Mouse (Mus musculus) embryonic facial prominence, embryonic 11.5 days (tissue): ENCODE results near the gene Gm40193. TPM values are rescaled to one million over a fixed set of nuclear protein-coding genes. Genes with fewer than 3 reads are reported as not detected.
"Not testable (repeated sequence)": the region's sequence is repeated elsewhere in the genome, so short reads cannot be mapped to it uniquely, and the experiment has no call there.

Experiments
- ATAC-seq: fragments of 200-750 bp; cut with Nextera tagmentation; replicated peaks from 2 replicates; pipeline ENCODE4 v1.8.0; 2017; ENCODE audit warnings: low read depth; ENCODE audit not compliant: insufficient number of reproducible peaks, low FRiP score, low TSS enrichment
- DNase-seq: peaks from one replicate; pipeline ENCODE4 v3.0.0-alpha.2; 2015; ENCODE audit warnings: low spot score
- H3K27ac ChIP-seq: fragments of 300-500 bp; sonication (generic); replicated peaks from 2 replicates; pipeline ENCODE4 v1.5.1; 2014; ENCODE audit warnings: mild to moderate bottlenecking, low read depth, low read length, control low read depth
- H3K27me3 ChIP-seq: fragments of 300-500 bp; sonication (generic); 2 replicates; pipeline ENCODE4 v1.6.1; 2014; ENCODE audit warnings: mild to moderate bottlenecking, low read length, moderate library complexity, mixed read lengths; ENCODE audit not compliant: control insufficient read depth, insufficient read depth
- H3K36me3 ChIP-seq: fragments of 300-500 bp; sonication (generic); replicated peaks from 2 replicates; pipeline ENCODE4 v1.6.1; 2014; ENCODE audit warnings: low read depth, mild to moderate bottlenecking, low read length, moderate library complexity, mixed read lengths; ENCODE audit not compliant: control insufficient read depth, insufficient read depth
- H3K4me1 ChIP-seq: fragments of 300-500 bp; sonication (generic); 2 replicates; pipeline ENCODE4 v1.6.1; 2014; ENCODE audit warnings: low read length, mixed read lengths; ENCODE audit not compliant: control insufficient read depth, insufficient read depth
- H3K4me2 ChIP-seq: fragments of 300-500 bp; sonication (generic); 2 replicates; pipeline ENCODE4 v1.6.1; 2014; ENCODE audit warnings: low read depth, mild to moderate bottlenecking, control low read depth, low read length, moderate library complexity
- H3K4me3 ChIP-seq: fragments of 300-500 bp; sonication (generic); 2 replicates; pipeline ENCODE4 v1.5.1; 2014; ENCODE audit warnings: low read depth, low read length, control low read depth
- H3K9ac ChIP-seq: fragments of 300-500 bp; sonication (generic); replicated peaks from 2 replicates; pipeline ENCODE4 v1.6.1; 2014; ENCODE audit warnings: mild to moderate bottlenecking, control low read depth, low read length
- H3K9me3 ChIP-seq: fragments of 300-500 bp; sonication (generic); replicated peaks from 2 replicates; pipeline ENCODE4 v1.6.1; 2016; ENCODE audit warnings: mild to moderate bottlenecking, low read length, inconsistent platforms, mixed read lengths; ENCODE audit not compliant: control insufficient read depth
- WGBS: fragments of 180-500 bp; shearing (Covaris S2); extraction: QIAGEN DNeasy Blood & Tissue Kit; methylation state at CpG from one replicate; pipeline ENCODE4 v1.1.7; 2014; 5-methylcytosine and 5-hydroxymethylcytosine counted together
- polyA plus RNA-seq: library from polyadenylated mRNA; unstranded; fragments of >200 nt; fragmentation: Nextera tagmentation; extraction: Ambion mirVana; gene quantifications from 2 replicates; pipeline ENCODE4 v1.2.1, GENCODE M21; 2014

Gene Gm40193
- polyA plus RNA-seq, 1 experiment from 2014 or later: not detected

DNA sequence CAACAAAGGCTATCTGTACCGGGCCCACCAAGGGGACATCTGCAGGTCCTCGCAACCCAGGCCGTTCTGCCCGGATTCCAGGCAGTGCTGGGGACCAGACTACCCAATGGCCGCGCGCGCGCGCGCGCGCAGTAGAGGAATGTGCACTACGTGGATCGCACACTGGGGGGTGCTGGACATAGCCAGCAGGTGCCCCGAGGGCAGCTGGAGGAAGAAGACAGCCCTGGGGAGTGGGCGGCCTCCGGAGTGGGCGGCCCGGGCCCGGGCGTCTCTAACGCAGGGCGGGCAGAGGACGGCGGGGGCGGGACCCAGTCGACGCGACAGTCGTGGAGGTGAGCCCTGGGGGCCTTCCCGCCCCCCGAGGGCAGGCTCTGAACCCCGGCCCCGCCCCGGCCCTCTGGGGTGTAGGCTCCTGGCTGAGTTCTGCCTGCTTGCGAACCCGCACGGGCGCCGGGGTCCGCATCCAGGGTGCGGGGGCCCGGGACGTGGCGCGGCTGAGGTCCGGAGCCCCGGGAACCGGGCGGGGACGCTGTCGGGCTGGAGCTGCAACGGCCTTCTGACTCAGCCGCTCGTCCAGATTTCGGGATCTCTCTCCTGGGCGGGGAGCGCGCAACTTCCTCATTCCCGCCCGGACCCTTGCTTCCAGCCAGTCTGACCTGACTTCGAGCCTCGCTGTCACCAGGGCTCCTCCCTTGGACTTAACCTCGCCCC, 7.3 kb upstream of the Gm40193 start, which contains the start of gene Pld2:
Gene Pld2, plus strand, starts transcription at position 188 of the 711 bp plus-strand sequence.
- H3K36me3 ChIP-seq: no peaks in the 10 kb centered on the region
- H3K4me1 ChIP-seq: no peaks in the 10 kb centered on the region
- WGBS: under 1% methylated on average over 65 of the region's 65 CpGs
- no peak within 1 kb of the TSS for H3K27ac ChIP-seq
- H3K4me3 ChIP-seq: peak within 1 kb of the TSS; percentile 56
- H3K9ac ChIP-seq: peak within 1 kb of the TSS; percentile 56
- peak; percentile 92 for DNase-seq
- H3K9me3 ChIP-seq: no peaks in the 10 kb centered on the region
- peak within 1 kb of the TSS; percentile 87 for H3K4me2 ChIP-seq
- peak; percentile 89 for ATAC-seq
- peaks cover 8% of the 10 kb centered on the region for H3K27me3 ChIP-seq

DNA sequence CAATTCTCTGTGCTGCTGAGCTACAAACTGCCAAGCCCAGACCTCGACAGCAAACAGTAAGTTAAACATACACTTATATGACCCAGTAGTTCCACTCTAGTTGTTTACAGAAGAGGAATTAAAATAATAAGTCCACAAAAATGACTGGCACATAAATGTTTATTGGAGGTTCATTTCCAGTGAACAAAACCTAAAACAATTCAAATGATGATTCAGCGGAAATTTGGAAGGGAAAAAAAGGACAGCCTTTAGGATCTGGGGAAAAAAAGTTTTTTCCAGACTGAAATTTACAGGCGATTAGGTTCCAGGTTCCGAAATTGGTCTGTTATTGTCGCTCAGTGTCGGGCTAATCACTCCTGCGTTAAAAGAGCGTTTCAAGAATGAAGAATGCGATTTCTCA, 6.7 kb upstream of the Gm40193 start:
- Histone ChIP-seq H3K4me3 (peak overlapping the region; percentile 56), H3K9ac (no peak overlapping the region), H3K27me3 (peaks cover 8% of the 10 kb centered on the region), H3K4me1 (no peaks in the 10 kb centered on the region), H3K36me3 (no peaks in the 10 kb centered on the region), H3K27ac (no peak overlapping the region), H3K4me2 (peak overlapping the region; percentile 87), H3K9me3 (no peaks in the 10 kb centered on the region)
- ATAC-seq: no peak
- no peak for DNase-seq
- WGBS: 20% methylated on average over 9 of the region's 9 CpGs

DNA sequence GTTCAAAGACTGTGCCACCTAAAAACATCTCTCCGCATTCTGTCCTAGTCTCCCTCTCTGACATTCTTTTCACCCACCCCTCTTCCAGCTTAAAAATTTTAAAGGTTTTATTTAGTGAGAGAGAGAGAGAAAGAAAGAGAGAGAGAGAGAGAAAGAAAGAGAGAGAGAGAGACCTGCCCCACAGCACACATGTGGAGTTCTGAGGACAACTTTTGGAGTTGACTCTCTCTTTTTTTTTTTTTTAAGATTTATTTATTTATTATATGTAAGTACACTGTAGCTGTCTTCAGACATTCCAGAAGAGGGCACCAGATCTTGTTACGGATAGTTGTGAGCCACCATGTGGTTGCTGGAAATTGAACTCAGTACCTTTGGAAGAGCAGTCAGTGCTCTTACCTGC, 1.7 kb downstream of the Gm40193 start:
- H3K4me2 ChIP-seq, ATAC-seq: not testable (repeated sequence)

DNA sequence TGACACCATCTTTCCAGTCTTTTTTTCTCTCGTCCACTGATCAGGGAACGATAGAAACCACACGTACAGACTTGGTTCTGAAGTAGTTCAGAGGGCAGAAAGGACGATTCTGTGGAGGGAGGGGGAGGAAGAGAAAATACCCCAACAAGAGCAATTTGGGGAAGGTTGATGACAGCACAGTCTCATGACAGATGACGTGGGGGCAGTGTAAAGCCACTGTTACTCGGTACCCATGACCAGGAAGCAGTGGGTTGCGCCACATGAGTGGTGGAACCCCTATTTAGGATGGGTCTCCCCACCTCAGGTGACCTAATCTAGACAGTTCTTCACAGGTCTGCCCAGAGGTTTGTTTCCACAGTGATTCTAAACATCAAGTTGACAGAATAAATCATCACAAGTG, 4.1 kb downstream of the Gm40193 start:
- Histone ChIP-seq H3K4me3 (no peak overlapping the region), H3K4me2 (no peak overlapping the region), H3K9me3 (no peaks in the 10 kb centered on the region), H3K27ac (no peak overlapping the region), H3K9ac (no peak overlapping the region), H3K27me3 (no peaks in the 10 kb centered on the region), H3K36me3 (no peaks in the 10 kb centered on the region; the same call in none of the 2 replicates), H3K4me1 (no peaks in the 10 kb centered on the region)
- DNase-seq: no peak
- no peak for ATAC-seq
- WGBS: 88% methylated on average over 7 of the region's 7 CpGs

More for the DNA sequence above, 1.7 kb downstream of the Gm40193 start:
- H3K9ac ChIP-seq, H3K9me3 ChIP-seq, H3K36me3 ChIP-seq, DNase-seq, H3K4me1 ChIP-seq, H3K27ac ChIP-seq, H3K27me3 ChIP-seq, H3K4me3 ChIP-seq: not testable (repeated sequence)
- WGBS: 72% methylated on average over 2 of the region's 2 CpGs

DNA sequence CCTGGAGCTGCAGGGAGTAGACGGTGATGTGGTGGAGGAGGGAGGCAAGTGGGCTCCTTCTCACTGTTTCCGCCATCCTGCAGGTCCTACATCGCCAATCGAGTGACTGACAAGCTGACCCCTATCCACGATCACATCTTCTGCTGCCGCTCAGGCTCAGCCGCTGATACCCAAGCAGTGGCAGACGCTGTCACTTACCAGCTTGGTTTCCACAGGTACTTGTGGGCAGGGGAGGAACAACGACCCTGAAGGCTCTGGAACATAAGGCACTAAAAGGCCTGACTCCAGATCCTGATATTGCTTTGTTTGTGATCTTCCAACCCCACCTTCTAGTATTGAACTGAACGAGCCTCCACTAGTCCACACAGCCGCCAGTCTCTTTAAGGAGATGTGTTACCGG, 6.5 kb downstream of the Gm40193 start:
- H3K27me3 ChIP-seq: no peaks in the 10 kb centered on the region
- no peaks in the 10 kb centered on the region for H3K4me1 ChIP-seq
- DNase-seq: no peak
- 87% methylated on average over 12 of the region's 12 CpGs for WGBS
- H3K36me3 ChIP-seq: no peaks in the 10 kb centered on the region; the same call in none of the 2 replicates
- H3K4me3 ChIP-seq: peak overlapping the region; percentile 79
- ATAC-seq: no peak
- no peaks in the 10 kb centered on the region for H3K9me3 ChIP-seq
- peak overlapping the region; percentile 73 for H3K9ac ChIP-seq
- no peak overlapping the region for H3K27ac ChIP-seq
- H3K4me2 ChIP-seq: peak overlapping the region; percentile 62

DNA sequence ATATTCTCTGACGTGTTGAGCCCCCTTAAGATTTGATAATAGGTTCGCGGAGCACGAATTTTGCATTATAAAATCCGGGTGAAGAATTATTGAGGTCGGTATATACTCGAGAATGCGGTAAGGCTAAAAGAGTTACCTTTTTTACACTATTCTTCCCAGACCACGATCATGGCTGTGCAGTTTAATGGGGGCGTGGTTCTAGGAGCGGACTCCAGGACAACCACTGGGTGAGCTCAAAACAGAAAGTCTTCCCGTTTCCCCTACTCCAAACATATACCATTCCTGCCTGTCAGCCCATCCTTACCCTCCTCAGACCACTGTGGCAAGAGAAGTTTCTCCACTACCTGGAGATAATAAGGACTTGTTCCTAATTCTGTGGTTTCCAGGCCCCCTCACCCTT, 7.0 kb downstream of the Gm40193 start:
- Histone ChIP-seq H3K9me3 (no peaks in the 10 kb centered on the region), H3K4me3 (peak overlapping the region; percentile 79), H3K27ac (no peak overlapping the region), H3K36me3 (no peaks in the 10 kb centered on the region; the same call in none of the 2 replicates), H3K9ac (peak overlapping the region; percentile 73), H3K27me3 (no peaks in the 10 kb centered on the region), H3K4me2 (peak overlapping the region; percentile 62), H3K4me1 (no peaks in the 10 kb centered on the region)
- 2% methylated on average over 12 of the region's 12 CpGs for whole genome bisulfite sequencing
- DNase-seq: peak; percentile 36
- ATAC-seq: no peak; the same call in 1 of the 2 replicates

DNA sequence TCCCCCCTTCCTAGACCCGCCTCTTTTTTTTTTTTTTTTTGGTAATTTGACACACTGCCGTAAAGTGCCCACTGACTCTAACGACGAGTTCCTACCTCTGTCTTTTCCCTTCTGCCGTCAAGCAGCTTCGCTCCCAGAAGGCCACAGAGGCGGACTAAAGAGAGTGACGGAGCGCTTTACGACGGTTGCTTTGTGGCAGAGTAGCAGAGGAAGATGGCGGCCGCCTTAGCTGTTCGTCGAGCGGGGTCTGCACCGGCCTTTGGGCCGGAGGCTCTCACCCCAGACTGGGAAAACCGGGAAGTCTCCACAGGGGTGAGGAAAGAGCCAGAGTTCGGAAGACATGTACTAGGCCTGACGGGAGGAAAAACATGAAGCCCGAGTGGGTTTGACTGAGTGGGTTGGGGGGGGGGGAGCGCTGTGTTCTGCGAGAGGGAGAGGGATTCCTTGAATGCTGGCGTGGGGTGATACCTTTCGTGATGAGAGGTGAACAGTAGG, 7.5 kb downstream of the Gm40193 start, which contains the start of gene Psmb6:
Gene Psmb6, plus strand, starts transcription at position 184 of the 495 bp plus-strand sequence.
- Histone ChIP-seq H3K27me3 (no peaks in the 10 kb centered on the region), H3K27ac (no peak within 1 kb of the TSS), H3K36me3 (no peaks in the 10 kb centered on the region; the same call in none of the 2 replicates), H3K4me3 (peak within 1 kb of the TSS; percentile 79), H3K9me3 (no peaks in the 10 kb centered on the region), H3K9ac (peak within 1 kb of the TSS; percentile 73), H3K4me1 (no peaks in the 10 kb centered on the region), H3K4me2 (peak within 1 kb of the TSS; percentile 62)
- ATAC-seq (peak; percentile 91), DNase-seq (peak; percentile 98)
- 0% methylated on average over 25 of the region's 26 CpGs for WGBS

DNA sequence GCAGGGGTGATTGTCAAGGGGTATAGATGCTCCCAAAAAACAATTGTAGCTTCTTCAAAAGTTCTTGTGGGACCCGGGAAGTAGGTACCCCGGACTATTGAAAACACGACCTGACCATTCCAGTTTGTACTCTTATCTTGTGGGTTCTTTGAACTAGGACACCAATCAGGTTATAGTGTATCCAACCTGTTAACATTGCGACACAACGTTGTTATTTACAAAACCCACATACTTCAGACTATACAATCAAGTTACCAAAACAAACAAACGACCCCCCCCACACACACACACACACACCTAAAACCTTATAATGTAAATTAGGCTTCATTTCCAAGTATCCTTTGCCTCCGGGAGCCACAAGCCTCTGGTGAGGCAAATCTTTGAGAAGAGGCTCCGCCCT, 8.0 kb downstream of the Gm40193 start:
- ATAC-seq: peak; percentile 17
- H3K4me2 ChIP-seq: peak overlapping the region; percentile 23
- no peaks in the 10 kb centered on the region; the same call in none of the 2 replicates for H3K36me3 ChIP-seq
- no peaks in the 10 kb centered on the region for H3K9me3 ChIP-seq
- WGBS: 7% methylated on average over 8 of the region's 8 CpGs
- DNase-seq: no peak
- no peak overlapping the region for H3K27ac ChIP-seq
- peak overlapping the region; percentile 79 for H3K4me3 ChIP-seq
- H3K27me3 ChIP-seq: no peaks in the 10 kb centered on the region
- no peaks in the 10 kb centered on the region for H3K4me1 ChIP-seq
- H3K9ac ChIP-seq: no peak overlapping the region
